Mouse (Mus musculus) cerebellum, adult 8-10 months (tissue): ENCODE measurements around the gene Zfp599.
A peak's percentile ranks its signal among the peaks of the same experiment; 100 is the strongest.
"Not testable (repeated sequence)": the region's sequence is repeated elsewhere in the genome, so short reads cannot be mapped to it uniquely, and the experiment has no call there.

ENCODE experiments used
- DNase-seq: peaks from one replicate; pipeline ENCODE4 v3.0.0; 2022

Gene Zfp599

DNA sequence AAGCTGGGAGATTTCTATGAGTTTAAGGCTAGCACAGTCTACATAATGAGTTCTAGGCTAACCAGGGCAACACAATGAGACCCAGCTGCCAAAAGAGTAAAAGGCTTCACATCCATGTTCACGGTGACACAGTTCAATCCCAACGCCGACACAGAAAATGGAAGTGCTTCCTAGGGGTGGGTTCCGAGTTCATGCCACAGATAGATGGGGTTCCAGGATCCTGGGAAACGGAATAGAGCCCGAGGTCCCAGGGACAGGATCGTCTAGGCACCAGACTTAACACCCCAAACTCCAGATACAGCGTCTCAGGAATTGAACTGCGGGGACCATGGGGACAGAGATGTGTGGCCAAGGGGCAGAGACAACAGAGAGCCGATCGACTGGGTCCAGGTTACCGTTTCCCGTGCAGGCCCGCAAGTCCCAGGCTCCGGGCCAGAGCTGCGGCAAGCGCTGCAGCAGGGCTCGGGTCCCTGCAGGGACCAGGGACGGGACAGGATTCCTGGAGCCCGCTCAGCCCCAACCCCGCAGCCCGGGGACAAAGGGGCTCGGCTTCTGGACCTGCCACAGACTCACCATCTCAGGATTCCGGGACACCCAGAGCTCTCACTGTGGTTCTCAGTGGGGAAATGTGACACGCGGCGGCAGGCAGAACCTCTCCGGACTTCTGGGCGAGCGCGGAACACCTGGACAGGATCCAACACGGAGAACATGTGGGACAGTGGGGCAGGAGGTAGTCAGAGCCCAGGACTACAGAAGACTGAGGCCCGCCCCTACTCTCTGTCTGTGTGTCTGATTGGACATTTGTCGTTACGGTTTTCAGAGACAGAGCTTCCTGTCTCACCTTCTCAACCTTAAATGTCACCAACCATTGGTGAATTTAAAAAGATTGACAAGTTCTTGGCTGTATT, at the start of gene Zfp599:
TSS of gene Zfp599 (minus strand) at position 712 of the 908 bp plus-strand sequence.
- DNase-seq, result peak; percentile 72

- DNase-seq, result not testable (repeated sequence)
These were observed 48.2 kb upstream of the Zfp599 start for GRCm38 (mm10) chr9:22307920-22308262.

DNA sequence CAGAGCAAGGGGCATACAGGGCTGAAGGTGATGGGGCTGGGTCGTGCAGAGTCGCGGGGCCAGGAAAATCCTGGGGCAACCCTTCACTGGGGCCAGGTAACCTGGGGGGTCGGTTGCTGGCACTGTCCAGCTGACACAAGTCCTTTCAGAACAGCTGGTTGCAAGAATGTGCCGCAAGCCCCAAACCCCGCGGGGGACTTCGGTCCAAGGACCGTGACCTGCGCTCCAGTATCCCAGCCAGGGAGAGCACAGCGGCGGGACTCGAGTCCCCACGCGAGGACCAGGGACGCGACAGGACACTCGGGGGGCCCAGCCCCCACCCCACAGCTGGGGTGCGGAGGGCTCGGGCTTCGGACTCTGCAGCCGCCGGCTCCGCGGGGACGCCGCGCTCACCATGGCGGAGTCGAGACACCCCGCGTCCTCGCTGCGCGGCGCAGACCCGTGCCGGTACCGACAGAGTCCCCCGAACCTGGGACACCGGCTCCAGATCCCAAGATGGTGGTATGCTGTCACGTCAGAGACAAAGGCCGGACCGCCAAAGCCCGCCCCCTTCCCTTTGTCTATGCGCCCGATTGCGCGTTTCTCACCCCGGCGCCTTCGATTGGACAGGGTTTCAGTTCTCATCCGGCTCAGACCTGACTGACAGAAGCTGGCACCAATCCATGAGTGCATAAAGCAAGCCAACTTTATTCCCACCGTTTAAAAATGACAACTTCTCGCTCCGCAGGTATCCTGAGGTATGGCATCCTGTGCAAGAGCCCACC, 47.6 kb upstream of the Zfp599 start, which contains the start of gene Zfp810:
TSS of gene Zfp810 (minus strand) at position 493 of the 764 bp plus-strand sequence.
- DNase-seq, result peak; percentile 90

GRCm38 (mm10) chr9:22306726-22307125, 47.0 kb upstream of the Zfp599 start:
- no peak for DNase-seq

DNA sequence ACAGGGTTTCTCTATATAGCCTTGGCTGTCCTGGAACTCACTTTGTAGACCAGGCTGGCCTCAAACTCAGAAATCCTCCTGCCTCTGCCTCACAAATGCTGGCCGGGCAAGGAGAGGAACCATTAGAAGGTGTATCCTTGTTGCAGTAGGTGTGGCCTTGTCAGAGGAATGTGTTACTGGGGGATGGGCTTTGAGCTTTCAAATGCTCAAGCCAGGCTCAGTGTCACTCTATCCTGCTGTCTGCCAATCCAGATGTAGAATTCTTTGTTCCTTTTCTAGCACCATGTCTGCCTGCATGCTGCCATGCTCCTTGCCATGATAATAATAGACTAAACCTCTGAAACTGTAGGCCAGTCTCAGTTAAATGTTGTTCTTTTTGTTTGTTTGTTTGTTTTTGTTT, 42.5 kb upstream of the Zfp599 start:
- DNase-seq, result no peak

DNA sequence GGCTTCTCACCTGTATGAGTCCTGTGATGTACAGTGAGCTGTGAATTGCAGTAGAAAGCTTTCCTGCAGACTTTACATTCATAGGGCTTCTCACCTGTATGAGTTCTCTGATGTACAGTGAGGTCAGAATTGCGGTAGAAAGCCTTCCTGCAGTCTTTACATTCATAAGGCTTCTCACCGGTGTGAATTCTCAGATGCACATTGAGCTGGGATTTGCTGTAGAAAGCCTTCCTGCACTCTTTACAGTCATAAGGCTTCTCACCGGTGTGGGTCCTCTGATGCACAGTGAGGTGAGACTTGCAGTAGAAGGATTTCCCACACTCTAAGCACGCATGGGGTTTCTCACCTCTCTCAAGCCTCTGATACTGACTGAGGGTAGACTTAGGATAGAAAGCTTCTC, 19.0 kb upstream of the Zfp599 start:
- no peak for DNase-seq

GRCm38 (mm10) chr9:22268886-22269285, 9.2 kb upstream of the Zfp599 start:
- DNase-seq, result no peak

- DNase-seq, result no peak
These were observed 2.9 kb upstream of the Zfp599 start for GRCm38 (mm10) chr9:22262611-22263010.

GRCm38 (mm10) chr9:22261594-22261993, 1.9 kb upstream of the Zfp599 start:
- DNase-seq, result no peak

GRCm38 (mm10) chr9:22260092-22260422, 362 bp upstream of the Zfp599 start:
- peak; percentile 7 for DNase-seq

GRCm38 (mm10) chr9:22258784-22259183, 911 bp downstream of the Zfp599 start:
- no peak for DNase-seq

GRCm38 (mm10) chr9:22256579-22256978, 3.1 kb downstream of the Zfp599 start:
- no peak for DNase-seq

- DNase-seq, result no peak
These were observed 15.5 kb downstream of the Zfp599 start for GRCm38 (mm10) chr9:22244242-22244641.

DNA sequence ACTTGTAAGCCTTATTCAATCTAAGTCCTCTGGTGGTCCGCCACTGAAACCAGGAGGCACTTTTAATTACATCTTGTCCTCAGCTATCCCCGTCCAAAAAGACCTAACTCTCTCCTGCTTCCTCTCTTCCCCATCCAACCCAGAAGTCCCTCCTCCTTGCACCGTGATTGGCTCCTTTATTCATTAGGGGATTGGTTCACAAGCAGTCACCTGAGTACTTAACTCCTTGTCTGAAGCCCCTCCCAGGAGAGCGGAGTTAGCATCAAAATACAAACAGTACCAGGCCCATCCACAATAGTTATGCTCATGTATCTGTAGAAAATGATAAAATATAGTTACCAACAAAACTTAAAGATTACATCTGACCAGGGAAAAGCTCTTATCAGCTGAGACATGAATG, 19.7 kb downstream of the Zfp599 start:
- DNase-seq, result no peak

DNA sequence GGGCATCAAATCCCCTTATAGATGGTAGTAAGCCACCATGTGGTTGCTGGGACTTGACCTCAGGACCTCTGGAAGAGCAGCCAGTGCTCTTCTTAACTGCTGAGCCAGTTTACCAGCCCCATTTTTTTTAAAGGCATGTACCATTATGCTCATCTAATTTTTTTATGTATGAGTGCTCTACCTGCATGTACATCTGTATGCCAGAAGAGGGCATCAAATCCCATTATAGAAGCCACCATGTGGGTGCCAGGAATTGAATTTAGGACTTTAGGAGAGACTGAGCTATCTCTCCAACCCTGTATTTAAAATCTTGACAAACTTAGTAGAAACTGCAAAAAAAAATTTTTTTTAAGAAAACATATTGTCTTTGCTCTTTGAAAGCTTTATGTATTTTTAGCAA, 29.1 kb downstream of the Zfp599 start:
- no peak for DNase-seq

- DNase-seq, result no peak
These were observed 29.6 kb downstream of the Zfp599 start for GRCm38 (mm10) chr9:22230061-22230460.

- no peak for DNase-seq
These were observed 30.2 kb downstream of the Zfp599 start for GRCm38 (mm10) chr9:22229386-22230026.

- DNase-seq, result peak; percentile 32
These were observed 32.8 kb downstream of the Zfp599 start for GRCm38 (mm10) chr9:22226846-22227245.

DNA sequence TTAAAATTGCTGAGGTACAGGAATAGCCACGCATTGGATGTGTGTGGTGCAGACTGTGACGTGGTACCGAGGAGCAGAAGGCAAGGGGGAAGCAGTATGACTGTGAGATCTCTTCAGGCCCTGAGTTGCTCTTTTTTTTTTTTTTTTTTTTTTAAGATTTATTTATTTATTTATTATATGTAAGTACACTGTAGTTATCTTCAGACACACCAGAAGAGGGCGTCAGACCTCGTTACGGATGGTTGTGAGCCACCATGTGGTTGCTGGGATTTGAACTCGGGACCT, 33.4 kb downstream of the Zfp599 start:
- DNase-seq, result peak; percentile 14

- DNase-seq, result peak; percentile 99
These were observed 33.9 kb downstream of the Zfp599 start, which contains the start of gene Zfp809 for GRCm38 (mm10) chr9:22225581-22226388. Gene Zfp809 (plus strand): TSS chr9:22225714.

GRCm38 (mm10) chr9:22224536-22225503, 34.9 kb downstream of the Zfp599 start:
- peak; percentile 13 for DNase-seq

DNA sequence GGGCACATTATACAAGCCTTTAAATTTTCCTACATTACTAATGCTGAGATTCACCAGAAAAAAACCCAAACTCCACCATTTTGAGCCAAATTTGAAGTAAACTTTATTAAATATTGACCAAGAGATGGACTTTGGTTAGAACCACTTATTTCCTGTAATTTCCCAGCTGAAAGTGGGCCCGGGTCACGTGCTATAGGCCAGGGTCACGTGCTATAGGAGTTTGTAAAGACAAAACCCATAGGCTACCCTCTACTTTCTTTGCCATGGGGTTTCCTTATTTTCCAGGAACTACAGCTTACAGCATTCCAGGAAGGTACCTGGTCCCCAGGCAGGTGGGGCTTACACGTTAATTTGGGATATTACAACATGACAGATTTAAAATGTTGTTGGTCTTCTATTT, 35.6 kb downstream of the Zfp599 start:
- no peak for DNase-seq
